Mouse (Mus musculus): Measurements from ENCODE around the gene Cfdp1. TPM values are rescaled to one million over a fixed set of nuclear protein-coding genes. Genes with fewer than 3 reads are reported as not detected.

The Cfdp1 gene
- total RNA-seq, 4 experiments from 2014 or later, result 62.3 to 84.3 (median 70.8) TPM

- DNase-seq (ENCODE audit: low spot score in 2 of 2), result peak in 1 of 2 experiments; percentile 27
Observed at GRCm38 (mm10) chr8:111796528-111796927, 57.6 kb downstream of the Cfdp1 start.

- no peak for DNase-seq (ENCODE audit: low spot score in 2 of 2)
Observed at GRCm38 (mm10) chr8:111793324-111793917, 60.7 kb downstream of the Cfdp1 start.

GRCm38 (mm10) chr8:111789639-111790038 lies 64.5 kb downstream of the Cfdp1 start:
- no peak for DNase-seq (ENCODE audit: low spot score in 2 of 2)

GRCm38 (mm10) chr8:111789200-111789599 lies 64.9 kb downstream of the Cfdp1 start:
- DNase-seq (ENCODE audit: low spot score in 2 of 2), result no peak

- no peak for DNase-seq (ENCODE audit: low spot score in 2 of 2)
Observed at GRCm38 (mm10) chr8:111788497-111788896, 65.6 kb downstream of the Cfdp1 start.

- DNase-seq (ENCODE audit: low spot score in 2 of 2), result no peak
Observed at GRCm38 (mm10) chr8:111788085-111788484, 66.0 kb downstream of the Cfdp1 start.

GRCm38 (mm10) chr8:111787683-111788082 lies 66.4 kb downstream of the Cfdp1 start:
- DNase-seq (ENCODE audit: low spot score in 2 of 2), result peak in 1 of 2 experiments; percentile 24

GRCm38 (mm10) chr8:111786701-111787588 lies 67.1 kb downstream of the Cfdp1 start:
- no peak for DNase-seq (ENCODE audit: low spot score in 2 of 2)

GRCm38 (mm10) chr8:111786116-111786515 lies 68.0 kb downstream of the Cfdp1 start:
- DNase-seq (ENCODE audit: low spot score in 2 of 2), result no peak

GRCm38 (mm10) chr8:111782671-111783394 lies 71.3 kb downstream of the Cfdp1 start:
- no peak for DNase-seq (ENCODE audit: low spot score in 2 of 2)

- DNase-seq (ENCODE audit: low spot score in 2 of 2), result no peak
Observed at GRCm38 (mm10) chr8:111782161-111782560, 71.9 kb downstream of the Cfdp1 start.

- no peak for DNase-seq (ENCODE audit: low spot score in 2 of 2)
Observed at GRCm38 (mm10) chr8:111780697-111781424, 73.2 kb downstream of the Cfdp1 start.

- DNase-seq (ENCODE audit: low spot score in 2 of 2), result no peak
Observed at GRCm38 (mm10) chr8:111779690-111780089, 74.4 kb downstream of the Cfdp1 start.

- no peak for DNase-seq (ENCODE audit: low spot score in 2 of 2)
Observed at GRCm38 (mm10) chr8:111778801-111779200, 75.3 kb downstream of the Cfdp1 start.

- no peak for DNase-seq (ENCODE audit: low spot score in 2 of 2)
Observed at GRCm38 (mm10) chr8:111776492-111776891, 77.6 kb downstream of the Cfdp1 start.

- no peak for DNase-seq (ENCODE audit: low spot score in 2 of 2)
Observed at GRCm38 (mm10) chr8:111775766-111776165, 78.3 kb downstream of the Cfdp1 start.

GRCm38 (mm10) chr8:111773476-111773875 lies 80.6 kb downstream of the Cfdp1 start:
- DNase-seq (ENCODE audit: low spot score in 2 of 2), result no peak

GRCm38 (mm10) chr8:111773057-111773456 lies 81.0 kb downstream of the Cfdp1 start:
- DNase-seq (ENCODE audit: low spot score in 2 of 2), result no peak

GRCm38 (mm10) chr8:111772083-111772482 lies 82.0 kb downstream of the Cfdp1 start:
- no peak for DNase-seq (ENCODE audit: low spot score in 2 of 2)

GRCm38 (mm10) chr8:111771625-111772020 lies 82.5 kb downstream of the Cfdp1 start:
- DNase-seq (ENCODE audit: low spot score in 2 of 2), result no peak

- DNase-seq (ENCODE audit: low spot score in 2 of 2), result no peak
Observed at GRCm38 (mm10) chr8:111770958-111771624, 83.0 kb downstream of the Cfdp1 start.
